Mouse (Mus musculus) erythroblast, embryonic 14.5 days (primary cell): ENCODE data around the gene Mrpl38. TPM values are rescaled to one million over a fixed set of nuclear protein-coding genes. Genes with fewer than 3 reads are reported as not detected.

Source experiments
- H3K27me3 ChIP-seq: 2 replicates; pipeline ENCODE4 v1.6.1; 2012; ENCODE audit warnings: inconsistent platforms; ENCODE audit not compliant: control insufficient read depth
- H3K36me3 ChIP-seq: 2 replicates; pipeline ENCODE4 v1.6.1; 2012; ENCODE audit warnings: mild to moderate bottlenecking, inconsistent platforms; ENCODE audit not compliant: control insufficient read depth
- H3K4me1 ChIP-seq: 2 replicates; pipeline ENCODE4 v1.6.1; 2012; ENCODE audit warnings: inconsistent platforms; ENCODE audit not compliant: control insufficient read depth
- H3K4me3 ChIP-seq: replicated peaks from 2 replicates; pipeline ENCODE3; 2012; ENCODE audit warnings: moderate library complexity, mild to moderate bottlenecking, inconsistent platforms
- H3K9me3 ChIP-seq: 2 replicates; pipeline ENCODE4 v1.6.1; 2012; ENCODE audit warnings: low read length, inconsistent platforms, mixed read lengths; ENCODE audit not compliant: control insufficient read depth
- GATA1 ChIP-seq: IDR thresholded peaks from 2 replicates; pipeline ENCODE4 v1.6.1; 2012; ENCODE audit warnings: low read length, inconsistent platforms, mixed read lengths
- TAL1 ChIP-seq: IDR thresholded peaks from 3 replicates; pipeline ENCODE4 v1.6.1; 2012; ENCODE audit warnings: low read length, inconsistent platforms, mixed read lengths
- polyA plus RNA-seq: library from polyadenylated mRNA; stranded (reverse); fragments of >175 nt; gene quantifications from 2 replicates; pipeline ENCODE4 v1.2.3, GENCODE M21; 2012

The Mrpl38 gene
- polyA plus RNA-seq, 1 experiment: 8.4 TPM

DNA sequence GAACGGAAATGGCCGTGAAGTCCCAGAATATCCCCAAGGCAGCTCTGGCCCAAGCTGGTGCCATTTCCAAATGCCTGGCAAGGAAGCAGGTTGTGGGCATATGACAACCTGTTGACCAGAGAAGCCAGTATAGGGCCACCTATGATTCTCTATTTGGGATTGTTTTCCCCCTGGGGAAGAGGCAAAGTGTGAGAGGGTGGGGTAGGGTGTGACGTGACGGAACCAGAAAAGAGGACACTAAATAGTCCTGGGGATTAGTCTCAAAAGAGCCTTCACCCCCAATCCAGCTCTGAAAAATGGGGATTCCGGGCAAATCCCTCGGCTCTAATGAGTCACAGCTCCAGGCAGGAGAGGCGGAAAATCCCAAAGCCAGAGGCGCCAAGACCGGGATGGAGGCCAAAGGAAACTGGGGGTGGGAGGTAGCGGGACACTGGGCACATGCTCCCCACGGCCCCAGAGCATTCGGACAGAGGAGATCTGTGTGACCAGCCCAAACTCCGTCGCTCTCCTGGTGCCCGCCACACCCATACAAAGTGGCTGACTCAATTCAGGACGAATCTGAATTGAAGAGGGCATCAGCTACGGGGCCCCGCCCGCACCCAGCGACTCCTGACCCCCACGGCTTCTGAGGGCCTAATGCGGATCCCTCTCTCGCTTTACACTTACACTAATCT lies 30.1 kb downstream of the Mrpl38 start:
- Histone ChIP-seq H3K4me3 (no peak overlapping the region), H3K27me3 (peaks cover 63% of the 10 kb centered on the region), H3K4me1 (peaks cover 49% of the 10 kb centered on the region), H3K9me3 (peaks cover 6% of the 10 kb centered on the region; the same call in 1 of the 2 replicates), H3K36me3 (no peaks in the 10 kb centered on the region)
- TF ChIP-seq GATA1 (no peak), TAL1 (no peak)

DNA sequence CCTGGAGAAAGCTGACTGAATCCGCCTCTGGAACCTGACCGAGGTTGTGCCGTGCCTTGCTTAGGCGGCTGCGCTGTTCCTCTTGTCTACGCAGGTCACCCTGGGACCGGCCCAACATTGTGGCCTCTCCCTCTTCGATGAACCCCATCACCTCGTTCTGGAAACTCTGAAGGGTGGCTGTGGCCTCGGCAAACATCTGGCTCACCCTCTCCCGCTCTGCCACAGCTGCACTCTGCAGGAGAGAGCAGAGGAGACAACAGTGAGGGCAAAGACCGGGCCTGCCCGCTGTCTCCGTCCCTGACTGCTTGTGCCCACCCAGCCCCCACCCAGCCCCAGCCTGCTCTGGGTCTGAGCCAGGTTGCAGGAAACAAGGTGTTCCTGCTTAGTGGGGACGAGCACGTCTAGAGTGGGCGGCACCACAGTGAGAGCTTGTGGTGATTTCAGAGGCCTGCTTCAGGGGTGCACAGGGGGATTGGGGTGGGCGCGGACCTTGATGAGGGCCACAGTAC lies 30.8 kb downstream of the Mrpl38 start:
- H3K4me1 ChIP-seq: peaks cover 51% of the 10 kb centered on the region
- H3K36me3 ChIP-seq: no peaks in the 10 kb centered on the region
- H3K9me3 ChIP-seq: peaks cover 6% of the 10 kb centered on the region; the same call in 1 of the 2 replicates
- H3K4me3 ChIP-seq: no peak overlapping the region
- H3K27me3 ChIP-seq: peaks cover 63% of the 10 kb centered on the region
- TF ChIP-seq GATA1: no peak
- no peak for TF ChIP-seq TAL1

DNA sequence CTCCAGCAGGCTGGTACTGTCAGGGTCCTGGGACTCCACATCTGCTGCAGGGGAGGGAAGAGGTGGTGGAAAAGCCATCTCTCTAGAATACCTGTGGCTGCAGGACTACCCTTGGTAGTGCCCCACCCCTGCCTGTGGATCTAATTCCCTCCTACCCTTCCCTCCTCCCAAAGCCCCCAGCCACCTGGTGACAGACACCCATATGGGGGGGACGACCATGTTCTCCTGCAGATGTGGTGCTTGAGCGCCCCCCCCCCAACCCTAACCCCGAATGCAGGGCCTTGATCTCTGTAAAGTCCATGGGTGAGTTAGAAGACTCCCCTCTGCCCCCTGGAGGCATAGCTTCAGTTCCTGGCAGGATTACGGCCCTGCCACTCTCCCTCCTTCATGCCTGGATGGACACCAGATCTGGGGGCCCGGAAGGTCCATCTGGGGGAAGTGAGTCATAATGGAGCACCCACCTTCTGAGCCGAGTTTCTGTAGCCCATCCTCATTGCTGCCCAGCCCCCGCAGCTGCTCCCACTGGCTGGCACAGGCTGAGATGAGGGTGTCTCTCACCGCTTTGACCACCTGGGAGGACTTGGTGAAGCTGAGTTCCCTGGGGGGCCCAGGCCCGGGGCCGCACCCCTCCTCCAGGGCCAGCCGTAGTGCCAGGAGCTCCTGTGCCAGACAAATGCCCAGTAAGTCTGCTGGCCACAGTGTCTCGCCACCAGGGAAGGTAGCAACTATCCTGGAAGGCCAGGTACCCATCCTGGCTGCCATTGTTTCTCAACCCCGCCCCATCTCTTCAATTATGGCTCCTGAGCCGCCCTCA lies 31.5 kb downstream of the Mrpl38 start:
- Histone ChIP-seq H3K36me3 (no peaks in the 10 kb centered on the region), H3K4me3 (no peak overlapping the region), H3K27me3 (peaks cover 63% of the 10 kb centered on the region), H3K4me1 (peaks cover 54% of the 10 kb centered on the region), H3K9me3 (peaks cover 6% of the 10 kb centered on the region; the same call in 1 of the 2 replicates)
- TF ChIP-seq GATA1 (no peak), TAL1 (no peak)

DNA sequence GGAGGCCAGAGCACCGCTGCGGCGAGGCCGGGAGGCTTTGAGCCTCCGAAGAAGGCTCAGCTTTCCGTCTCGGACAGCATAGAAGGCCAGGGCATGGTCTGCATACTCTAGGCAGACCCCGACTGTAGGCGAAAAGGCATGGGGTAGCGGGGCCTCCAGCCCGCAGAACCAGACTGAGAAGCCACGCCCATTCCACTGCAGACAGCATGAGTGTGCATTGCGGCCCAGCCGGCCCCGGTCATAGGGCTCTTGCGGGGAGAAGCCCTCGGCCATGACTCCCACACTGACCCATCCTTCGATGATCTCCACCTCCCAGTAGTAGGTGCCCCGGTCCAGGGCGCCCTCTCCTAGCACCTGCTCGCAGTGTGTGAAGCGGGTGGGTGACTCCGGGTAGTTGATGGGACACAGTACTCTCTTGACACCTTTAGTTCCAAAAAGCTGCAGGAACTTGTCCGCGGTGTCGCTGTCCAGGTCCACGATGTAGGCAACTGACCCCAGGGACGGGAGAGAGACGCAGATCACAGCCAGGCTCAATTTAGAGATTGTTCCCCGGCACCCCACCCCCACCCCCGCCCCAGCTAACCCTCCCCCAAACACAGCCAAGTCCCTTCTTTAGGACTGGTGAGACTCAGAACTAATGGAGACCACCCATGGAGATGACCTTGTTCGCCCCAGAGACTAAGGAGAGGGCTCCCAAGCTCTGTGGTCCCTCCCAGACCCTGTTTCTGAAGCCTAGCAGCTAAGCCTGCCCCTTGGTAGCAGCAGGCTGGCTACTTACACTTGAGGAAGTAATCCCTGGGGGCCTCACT lies 32.3 kb downstream of the Mrpl38 start:
- H3K4me1 ChIP-seq: peaks cover 62% of the 10 kb centered on the region
- H3K27me3 ChIP-seq: peaks cover 59% of the 10 kb centered on the region
- peaks cover 6% of the 10 kb centered on the region; the same call in 1 of the 2 replicates for H3K9me3 ChIP-seq
- no peak for TF ChIP-seq GATA1
- no peak for TF ChIP-seq TAL1
- no peaks in the 10 kb centered on the region for H3K36me3 ChIP-seq
- peak overlapping the region; percentile 8 for H3K4me3 ChIP-seq

DNA sequence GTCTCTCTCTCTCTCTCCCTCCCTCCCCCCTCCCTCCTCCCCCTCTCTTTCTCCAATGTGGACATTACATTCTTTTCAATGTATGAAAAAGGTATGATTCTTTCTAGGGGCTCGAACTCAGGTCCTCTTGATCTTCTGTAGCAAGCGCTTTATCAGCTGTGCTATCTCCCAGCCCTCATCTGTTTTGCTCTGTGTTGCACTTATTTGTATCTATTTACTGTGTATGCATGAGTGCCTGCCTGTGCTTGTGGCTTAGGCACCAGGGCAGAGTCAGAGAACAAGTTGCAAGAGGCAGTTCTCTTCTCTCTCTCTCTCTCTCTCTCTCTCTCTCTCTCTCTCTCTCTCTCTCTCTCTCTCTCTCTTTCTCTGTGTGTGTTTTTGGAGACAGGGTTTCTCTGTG lies 33.6 kb downstream of the Mrpl38 start:
- no peak for TF ChIP-seq GATA1
- no peak for TF ChIP-seq TAL1
- H3K27me3 ChIP-seq: peaks cover 46% of the 10 kb centered on the region
- H3K4me1 ChIP-seq: peaks cover 69% of the 10 kb centered on the region
- H3K4me3 ChIP-seq: no peak overlapping the region
- no peaks in the 10 kb centered on the region for H3K36me3 ChIP-seq
- H3K9me3 ChIP-seq: peaks cover 5% of the 10 kb centered on the region; the same call in 1 of the 2 replicates

DNA sequence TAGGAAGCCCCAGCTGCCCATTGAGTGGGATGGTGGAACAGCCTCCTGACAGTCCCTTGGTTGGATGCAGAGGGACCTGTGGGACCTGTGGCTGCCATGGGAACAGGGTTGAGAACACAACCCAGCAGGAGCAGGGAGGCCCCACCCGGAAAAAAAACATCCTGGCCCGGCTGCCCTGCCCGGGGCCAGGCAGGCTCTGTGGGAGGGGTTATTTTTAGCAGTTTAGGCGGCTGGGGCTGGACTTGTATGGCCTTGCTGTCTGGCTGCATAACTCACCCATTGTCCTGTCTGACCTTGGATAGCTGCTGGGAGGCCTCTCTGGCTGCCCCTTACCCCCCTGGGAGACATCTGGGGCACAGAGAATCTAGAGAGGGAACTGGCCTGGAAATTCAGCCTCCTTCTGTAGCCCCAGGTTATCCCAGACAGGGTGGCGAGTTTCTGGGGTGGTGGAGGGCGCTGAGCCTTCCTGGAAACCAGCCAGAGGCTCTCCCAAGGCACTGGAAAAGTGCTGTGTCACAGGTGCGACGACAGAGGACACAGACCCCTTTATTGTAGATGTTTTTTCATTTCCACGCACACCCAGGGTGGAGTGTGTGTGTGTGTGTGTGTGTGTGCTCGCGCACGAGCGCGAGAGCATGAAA lies 34.5 kb downstream of the Mrpl38 start:
- Histone ChIP-seq H3K27me3 (peaks cover 37% of the 10 kb centered on the region), H3K4me3 (no peak overlapping the region), H3K9me3 (no peaks in the 10 kb centered on the region), H3K36me3 (no peaks in the 10 kb centered on the region), H3K4me1 (peaks cover 67% of the 10 kb centered on the region)
- TF ChIP-seq GATA1 (no peak), TAL1 (no peak)

DNA sequence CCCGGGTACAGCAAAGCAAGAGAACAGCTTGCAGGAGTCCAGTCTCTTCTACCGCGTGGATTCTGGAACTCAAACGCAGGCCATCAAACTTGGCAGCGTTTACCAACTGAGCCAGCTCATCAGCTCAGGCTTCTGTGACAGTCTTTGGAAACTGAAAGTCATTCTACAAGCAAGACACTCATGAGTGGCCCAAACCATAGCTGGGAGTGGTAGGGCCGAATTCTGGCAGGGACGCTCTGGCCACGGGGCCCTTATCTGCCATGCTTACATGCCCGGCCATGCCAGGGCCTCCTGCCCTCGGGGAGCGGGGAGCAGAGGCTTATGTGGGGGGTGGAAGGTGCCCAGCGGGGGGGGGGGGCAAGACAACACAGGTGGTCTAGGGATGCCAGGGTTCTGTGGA lies 35.1 kb downstream of the Mrpl38 start:
- peaks cover 31% of the 10 kb centered on the region for H3K27me3 ChIP-seq
- H3K9me3 ChIP-seq: no peaks in the 10 kb centered on the region
- H3K36me3 ChIP-seq: no peaks in the 10 kb centered on the region
- peaks cover 65% of the 10 kb centered on the region for H3K4me1 ChIP-seq
- no peak overlapping the region for H3K4me3 ChIP-seq
- TF ChIP-seq GATA1: no peak
- TF ChIP-seq TAL1: no peak

DNA sequence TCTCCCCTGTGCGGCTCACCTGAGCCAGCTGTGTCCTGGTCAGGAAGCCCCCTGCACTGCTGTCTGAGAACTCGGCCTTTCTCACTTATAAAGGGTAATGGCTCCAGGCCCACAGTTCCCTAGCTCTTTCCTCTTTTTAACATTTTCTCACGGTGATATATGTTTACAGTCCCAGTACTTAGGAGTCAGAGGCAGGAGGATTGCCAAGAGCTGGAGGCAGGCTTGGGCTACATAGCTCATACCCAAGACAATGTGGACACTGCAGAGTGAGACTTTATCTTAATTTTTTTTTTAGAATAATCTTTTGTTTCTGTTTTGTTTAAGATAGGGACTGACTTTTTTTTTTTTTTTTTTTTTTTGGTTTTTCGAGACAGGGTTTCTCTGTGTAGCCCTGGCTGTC lies 36.2 kb downstream of the Mrpl38 start:
- H3K4me3 ChIP-seq: no peak overlapping the region
- H3K36me3 ChIP-seq: no peaks in the 10 kb centered on the region
- peaks cover 20% of the 10 kb centered on the region for H3K27me3 ChIP-seq
- no peak for TF ChIP-seq TAL1
- no peak for TF ChIP-seq GATA1
- H3K4me1 ChIP-seq: peaks cover 62% of the 10 kb centered on the region
- no peaks in the 10 kb centered on the region for H3K9me3 ChIP-seq
